Mouse (Mus musculus) liver, embryonic 16.5 days (tissue): ENCODE measurements around the gene Fhad1. TPM values are rescaled to one million over a fixed set of nuclear protein-coding genes. Genes with fewer than 3 reads are reported as not detected.
A peak's percentile ranks its signal among the peaks of the same experiment; 100 is the strongest.

Experiments
- ATAC-seq: fragments of 200-750 bp; cut with Nextera tagmentation; 2 replicates; pipeline ENCODE4 v1.8.0; 2017; ENCODE audit warnings: low read depth, mild to moderate bottlenecking, moderate number of reproducible peaks, moderate library complexity
- H3K27ac ChIP-seq: fragments of 300-500 bp; sonication (generic); 2 replicates; pipeline ENCODE4 v1.5.1; 2014; ENCODE audit warnings: mild to moderate bottlenecking, low read length
- H3K27me3 ChIP-seq: fragments of 300-500 bp; sonication (generic); 2 replicates; pipeline ENCODE4 v1.6.1; 2014; ENCODE audit warnings: low read depth, low read length, mixed read lengths; ENCODE audit not compliant: control insufficient read depth, insufficient read depth
- H3K36me3 ChIP-seq: fragments of 300-500 bp; sonication (generic); 2 replicates; pipeline ENCODE4 v1.6.1; 2014; ENCODE audit warnings: mild to moderate bottlenecking; ENCODE audit not compliant: control insufficient read depth, insufficient read depth
- H3K4me1 ChIP-seq: fragments of 300-500 bp; sonication (generic); 2 replicates; pipeline ENCODE4 v1.6.1; 2014; ENCODE audit warnings: low read depth, low read length, mixed read lengths; ENCODE audit not compliant: control insufficient read depth
- H3K4me2 ChIP-seq: fragments of 300-500 bp; sonication (generic); 2 replicates; pipeline ENCODE4 v1.6.1; 2014; ENCODE audit warnings: low read depth, low read length, mixed read lengths
- H3K4me3 ChIP-seq: fragments of 300-500 bp; sonication (generic); 2 replicates; pipeline ENCODE4 v1.5.1; 2014; ENCODE audit warnings: low read depth, mild to moderate bottlenecking, low read length
- H3K9ac ChIP-seq: fragments of 300-500 bp; sonication (generic); 2 replicates; pipeline ENCODE4 v1.6.1; 2014; ENCODE audit warnings: low read depth, low read length
- H3K9me3 ChIP-seq: fragments of 300-500 bp; sonication (generic); replicated peaks from 2 replicates; pipeline ENCODE4 v1.6.1; 2016; ENCODE audit warnings: low read length; ENCODE audit not compliant: control insufficient read depth
- WGBS: fragments of 180-500 bp; shearing (Covaris S2); extraction: QIAGEN DNeasy Blood & Tissue Kit; methylation state at CpG from one replicate; pipeline ENCODE4 v1.1.7; 2014; ENCODE audit not compliant: insufficient replicate concordance; 5-methylcytosine and 5-hydroxymethylcytosine counted together
- polyA plus RNA-seq: library from polyadenylated mRNA; unstranded; fragments of >200 nt; fragmentation: Nextera tagmentation; extraction: Ambion mirVana; gene quantifications from 2 replicates; pipeline ENCODE4 v1.2.1, GENCODE M21; 2015

The Fhad1 gene
- polyA plus RNA-seq, 1 experiment from 2014 or later, result not detected

- Histone ChIP-seq H3K36me3 (no peaks in the 10 kb centered on the region), H3K4me1 (no peaks in the 10 kb centered on the region; the same call in none of the 2 replicates), H3K9me3 (no peaks in the 10 kb centered on the region), H3K27ac (no peak overlapping the region), H3K9ac (no peak overlapping the region), H3K27me3 (no peaks in the 10 kb centered on the region), H3K4me3 (no peak overlapping the region), H3K4me2 (no peak overlapping the region)
- 30% methylated on average over 6 of the region's 6 CpGs for WGBS
- no peak for ATAC-seq
These were observed 50.3 kb downstream of the Fhad1 start for GRCm38 (mm10) chr4:141964575-141964974.

GRCm38 (mm10) chr4:141963907-141964306 is 51.0 kb downstream of the Fhad1 start:
- peaks cover under 1% of the 10 kb centered on the region for H3K4me1 ChIP-seq
- no peaks in the 10 kb centered on the region for H3K36me3 ChIP-seq
- no peak overlapping the region for H3K4me2 ChIP-seq
- H3K27ac ChIP-seq, result no peak overlapping the region
- WGBS, result 55% methylated on average over 3 of the region's 3 CpGs
- H3K9ac ChIP-seq, result no peak overlapping the region
- no peaks in the 10 kb centered on the region for H3K27me3 ChIP-seq
- no peak for ATAC-seq
- no peak overlapping the region for H3K4me3 ChIP-seq
- H3K9me3 ChIP-seq, result no peaks in the 10 kb centered on the region

- H3K4me1 ChIP-seq, result peaks cover 5% of the 10 kb centered on the region
- H3K4me3 ChIP-seq, result no peak overlapping the region
- no peak overlapping the region for H3K27ac ChIP-seq
- no peak for ATAC-seq
- WGBS, result 6% methylated on average over 23 of the region's 23 CpGs
- H3K9me3 ChIP-seq, result no peaks in the 10 kb centered on the region
- no peak overlapping the region for H3K4me2 ChIP-seq
- H3K9ac ChIP-seq, result no peak overlapping the region
- no peaks in the 10 kb centered on the region for H3K36me3 ChIP-seq
- H3K27me3 ChIP-seq, result no peaks in the 10 kb centered on the region
These were observed 51.8 kb downstream of the Fhad1 start for GRCm38 (mm10) chr4:141962811-141963685.

GRCm38 (mm10) chr4:141960037-141960436 is 54.8 kb downstream of the Fhad1 start:
- H3K4me1 ChIP-seq, result peaks cover 5% of the 10 kb centered on the region
- no peak overlapping the region for H3K4me3 ChIP-seq
- H3K36me3 ChIP-seq, result no peaks in the 10 kb centered on the region
- no peaks in the 10 kb centered on the region for H3K9me3 ChIP-seq
- no peak overlapping the region for H3K4me2 ChIP-seq
- H3K9ac ChIP-seq, result no peak overlapping the region
- no peaks in the 10 kb centered on the region for H3K27me3 ChIP-seq
- WGBS, result 65% methylated on average over 8 of the region's 8 CpGs
- no peak overlapping the region for H3K27ac ChIP-seq
- no peak for ATAC-seq

GRCm38 (mm10) chr4:141959615-141960014 is 55.3 kb downstream of the Fhad1 start:
- no peak overlapping the region for H3K27ac ChIP-seq
- H3K36me3 ChIP-seq, result no peaks in the 10 kb centered on the region
- 33% methylated on average over 4 of the region's 4 CpGs for WGBS
- no peaks in the 10 kb centered on the region for H3K9me3 ChIP-seq
- H3K4me2 ChIP-seq, result no peak overlapping the region
- H3K9ac ChIP-seq, result no peak overlapping the region
- no peak for ATAC-seq
- peaks cover 5% of the 10 kb centered on the region for H3K4me1 ChIP-seq
- no peaks in the 10 kb centered on the region for H3K27me3 ChIP-seq
- no peak overlapping the region for H3K4me3 ChIP-seq

- Histone ChIP-seq H3K9ac (no peak overlapping the region), H3K4me3 (no peak overlapping the region), H3K9me3 (no peaks in the 10 kb centered on the region), H3K36me3 (no peaks in the 10 kb centered on the region), H3K27me3 (no peaks in the 10 kb centered on the region), H3K4me2 (no peak overlapping the region), H3K4me1 (peaks cover 5% of the 10 kb centered on the region), H3K27ac (no peak overlapping the region)
- no peak for ATAC-seq
- 45% methylated on average over 7 of the region's 7 CpGs for WGBS
These were observed 56.1 kb downstream of the Fhad1 start for GRCm38 (mm10) chr4:141958614-141959375.

- H3K4me1 ChIP-seq, result peaks cover 5% of the 10 kb centered on the region
- ATAC-seq, result no peak
- 7% methylated on average over 9 of the region's 9 CpGs for WGBS
- no peak overlapping the region for H3K4me3 ChIP-seq
- H3K9ac ChIP-seq, result no peak overlapping the region
- H3K9me3 ChIP-seq, result no peaks in the 10 kb centered on the region
- 0 out of 2 replicates have a peak overlapping the region, but pooled peaks have one; percentile 3 for H3K4me2 ChIP-seq
- no peaks in the 10 kb centered on the region for H3K27me3 ChIP-seq
- H3K36me3 ChIP-seq, result no peaks in the 10 kb centered on the region
- H3K27ac ChIP-seq, result no peak overlapping the region
These were observed 56.7 kb downstream of the Fhad1 start for GRCm38 (mm10) chr4:141958188-141958587.

GRCm38 (mm10) chr4:141957740-141958139 is 57.1 kb downstream of the Fhad1 start:
- Histone ChIP-seq H3K4me2 (no peak overlapping the region), H3K27ac (no peak overlapping the region), H3K36me3 (no peaks in the 10 kb centered on the region), H3K27me3 (no peaks in the 10 kb centered on the region), H3K4me1 (peaks cover 5% of the 10 kb centered on the region), H3K9ac (no peak overlapping the region), H3K4me3 (no peak overlapping the region), H3K9me3 (no peaks in the 10 kb centered on the region)
- ATAC-seq, result no peak
- 28% methylated on average over 11 of the region's 11 CpGs for WGBS

GRCm38 (mm10) chr4:141956931-141957330 is 58.0 kb downstream of the Fhad1 start:
- Histone ChIP-seq H3K4me2 (no peak overlapping the region), H3K9me3 (no peaks in the 10 kb centered on the region), H3K4me1 (peaks cover 5% of the 10 kb centered on the region), H3K9ac (no peak overlapping the region), H3K4me3 (no peak overlapping the region), H3K27me3 (no peaks in the 10 kb centered on the region), H3K27ac (no peak overlapping the region), H3K36me3 (no peaks in the 10 kb centered on the region)
- no peak for ATAC-seq
- WGBS, result 63% methylated on average over 5 of the region's 5 CpGs
